16 mouse cellular contexts compared by ENCODE assay signal in the genomic region with DNA sequence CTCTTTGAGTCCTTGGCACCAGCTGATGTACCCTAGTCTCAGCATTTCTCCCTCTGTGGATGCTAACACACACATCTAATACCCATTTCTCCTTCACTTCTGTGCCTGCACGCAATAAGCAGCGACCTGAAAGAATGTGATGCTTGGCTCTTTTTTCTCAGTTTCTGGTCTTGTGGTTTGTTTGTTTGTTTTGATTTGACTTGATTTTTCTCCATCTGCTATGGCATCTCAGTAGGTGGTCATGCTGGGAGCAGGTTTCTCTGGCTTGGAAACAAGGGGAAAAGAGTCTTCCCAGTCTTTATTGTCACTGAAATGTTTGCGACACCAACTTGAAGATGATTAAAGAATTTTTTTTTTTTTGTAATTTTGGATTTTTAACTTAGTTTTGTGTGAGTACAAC.
"Had no signal": no experiment of that assay in that cellular context is flagged by ENCODE, and none has a peak within 500 bp of the region (broad histone marks: within the 10 kb centered on the region; RNA-seq: fewer than 3 reads in every experiment).

No protein-coding gene starts in this region.

- H3K9ac ChIP-seq: limb, embryonic 12.5 days; liver, embryonic 13.5 days; liver, postnatal 0 days; lung, embryonic 15.5 days; midbrain, embryonic 12.5 days; neural tube, embryonic 15.5 days had no signal

- H3K4me1 ChIP-seq: limb, embryonic 12.5 days; liver, embryonic 13.5 days; lung, embryonic 15.5 days; megakaryocyte, embryonic 14.5 days had no signal

- H3K9me3 ChIP-seq: limb, embryonic 12.5 days; liver, embryonic 13.5 days; lung, embryonic 15.5 days; megakaryocyte, embryonic 14.5 days; midbrain, embryonic 12.5 days; neural tube, embryonic 15.5 days had no signal

- H3K27ac ChIP-seq: kidney, postnatal 0 days; limb, embryonic 12.5 days; liver, embryonic 13.5 days; lung, embryonic 15.5 days; macrophage; midbrain, embryonic 12.5 days; neural tube, embryonic 15.5 days had no signal

- ATAC-seq: liver, postnatal 0 days had no signal

- H3K4me2 ChIP-seq: limb, embryonic 12.5 days; liver, embryonic 13.5 days; lung, embryonic 15.5 days; midbrain, embryonic 12.5 days; neural tube, embryonic 15.5 days had no signal

- H3K27me3 ChIP-seq: limb, embryonic 12.5 days; liver, embryonic 13.5 days; lung, embryonic 15.5 days; megakaryocyte, embryonic 14.5 days; midbrain, embryonic 12.5 days; neural tube, embryonic 15.5 days had no signal

- DNase-seq: kidney, postnatal 36 days; layer of hippocampus, adult 9-11 months; layer of hippocampus, postnatal 36 days; liver; liver, embryonic 13.5 days; liver, postnatal 0 days; lung, postnatal 14 days; right cerebral cortex, adult 18-20 months; right cerebral cortex, postnatal 25 days had no signal

- H3K4me3 ChIP-seq: limb, embryonic 12.5 days; liver, embryonic 13.5 days; lung, embryonic 15.5 days; megakaryocyte, embryonic 14.5 days; midbrain, embryonic 12.5 days; neural tube, embryonic 15.5 days had no signal

- H3K36me3 ChIP-seq: limb, embryonic 12.5 days; liver, embryonic 13.5 days; lung, embryonic 15.5 days; midbrain, embryonic 12.5 days; neural tube, embryonic 15.5 days had no signal
